Mouse (Mus musculus) liver, postnatal 0 days (tissue): ENCODE results near the gene Efhc1.

Experiments
- CTCF ChIP-seq: sonication (generic); IDR thresholded peaks from 2 replicates; pipeline ENCODE4 v1.5.1; 2016; ENCODE audit warnings: antibody characterized with exemption, low read depth
- EP300 ChIP-seq: IDR thresholded peaks from 2 replicates; pipeline ENCODE4 v1.6.1; 2016; ENCODE audit warnings: antibody characterized with exemption, low read depth, mild to moderate bottlenecking

DNA sequence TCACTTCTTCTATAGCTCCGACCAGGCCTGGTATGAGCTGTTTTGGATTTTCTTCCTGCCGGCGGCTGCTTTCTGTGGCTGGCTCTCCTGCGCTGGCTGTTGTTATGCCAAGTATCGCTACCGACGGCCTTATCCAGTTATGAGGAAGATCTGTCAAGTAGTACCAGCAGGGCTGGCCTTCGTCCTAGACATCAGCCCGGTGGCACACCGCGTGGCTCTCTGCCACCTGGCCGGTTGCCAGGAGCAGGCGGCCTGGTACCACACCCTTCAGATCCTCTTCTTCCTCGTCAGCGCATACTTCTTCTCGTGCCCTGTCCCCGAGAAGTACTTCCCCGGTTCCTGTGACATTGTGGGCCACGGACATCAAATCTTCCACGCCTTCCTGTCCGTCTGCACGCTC is 16.3 kb upstream of the Efhc1 start:
- TF ChIP-seq CTCF = no peak
- TF ChIP-seq EP300 = no peak
